In genomic region chr9:15307257-15307656, GRCm38 (mm10) we compare ENCODE assay signal across 8 mouse cellular contexts. TPM values are rescaled to one million over a fixed set of nuclear protein-coding genes. Genes with fewer than 3 reads are reported as not detected.
A peak's percentile ranks its signal among the peaks of the same experiment; 100 is the strongest.
DNase-seq lines count a peak whose midpoint lies in the region; ATAC-seq and TF ChIP-seq lines count a peak whose summit lies in the region.

No protein-coding gene starts in this region.

- no peak for DNase-seq in liver, adult 2 months (ENCODE audit: extremely low read depth, low read depth, low spot score)
- DNase-seq in liver: no peak
- no peak for DNase-seq in cerebellum, adult 8-10 months
- no peak for DNase-seq in thymus, postnatal 25 days
- no peak for DNase-seq in left cerebral cortex, adult 8-10 months (ENCODE audit: low spot score in 2 of 2)

- H3K27ac ChIP-seq in liver, adult 2 months (replicated peaks; ENCODE audit: insufficient read depth, low read depth, low read length): no peak overlapping the region
- H3K27ac ChIP-seq in embryonic facial prominence, embryonic 13.5 days: peak overlapping the region; percentile 88; the same call in 1 of the 2 replicates
- H3K27ac ChIP-seq in intestine, postnatal 0 days (ENCODE audit: low read depth, low read length): no peak overlapping the region
- H3K27ac ChIP-seq in neural tube, embryonic 13.5 days (replicated peaks): 0 out of 2 replicates have a peak overlapping the region, but pooled peaks have one; percentile 91

- H3K27me3 ChIP-seq in liver, adult 2 months (ENCODE audit: control insufficient read depth, insufficient read depth, low read length): no peaks in the 10 kb centered on the region
- no peaks in the 10 kb centered on the region for H3K27me3 ChIP-seq in embryonic facial prominence, embryonic 13.5 days
- no peaks in the 10 kb centered on the region for H3K27me3 ChIP-seq in intestine, postnatal 0 days (replicated peaks; ENCODE audit: control insufficient read depth, insufficient read depth, low read length)
- H3K27me3 ChIP-seq in neural tube, embryonic 13.5 days: no peaks in the 10 kb centered on the region

- peak overlapping the region; percentile 79; the same call in 1 of the 2 replicates for H3K4me3 ChIP-seq in liver, adult 2 months (ENCODE audit: insufficient read depth, low read depth, low read length)
- peak overlapping the region; percentile 71 for H3K4me3 ChIP-seq in embryonic facial prominence, embryonic 13.5 days
- peak overlapping the region; percentile 73 for H3K4me3 ChIP-seq in intestine, postnatal 0 days (ENCODE audit: low read depth, low read length)
- peak overlapping the region; percentile 91 for H3K4me3 ChIP-seq in neural tube, embryonic 13.5 days

- WGBS in liver, adult 2 months: 25% methylated on average over 6 of the region's 6 CpGs
- 5% methylated on average over 6 of the region's 6 CpGs for WGBS in embryonic facial prominence, embryonic 13.5 days
- WGBS in intestine, postnatal 0 days: 4% methylated on average over 6 of the region's 6 CpGs
- 9% methylated on average over 6 of the region's 6 CpGs for WGBS in neural tube, embryonic 13.5 days

- H3K9me3 ChIP-seq in embryonic facial prominence, embryonic 13.5 days: no peaks in the 10 kb centered on the region
- H3K9me3 ChIP-seq in intestine, postnatal 0 days (ENCODE audit: control insufficient read depth): no peaks in the 10 kb centered on the region
- H3K9me3 ChIP-seq in neural tube, embryonic 13.5 days: no peaks in the 10 kb centered on the region

- peaks cover 17% of the 10 kb centered on the region for H3K4me1 ChIP-seq in liver, adult 2 months (ENCODE audit: control insufficient read depth, insufficient read depth, low read length)
- H3K4me1 ChIP-seq in embryonic facial prominence, embryonic 13.5 days: peaks cover 31% of the 10 kb centered on the region
- H3K4me1 ChIP-seq in intestine, postnatal 0 days (replicated peaks; ENCODE audit: control insufficient read depth, insufficient read depth, low read length): no peaks in the 10 kb centered on the region
- peaks cover 46% of the 10 kb centered on the region for H3K4me1 ChIP-seq in neural tube, embryonic 13.5 days (replicated peaks)

- H3K36me3 ChIP-seq in liver, adult 2 months (ENCODE audit: control insufficient read depth, insufficient read depth, low read length): peaks cover 36% of the 10 kb centered on the region
- peaks cover 46% of the 10 kb centered on the region for H3K36me3 ChIP-seq in embryonic facial prominence, embryonic 13.5 days
- peaks cover 23% of the 10 kb centered on the region for H3K36me3 ChIP-seq in intestine, postnatal 0 days (ENCODE audit: control insufficient read depth, insufficient read depth)
- H3K36me3 ChIP-seq in neural tube, embryonic 13.5 days: peaks cover 37% of the 10 kb centered on the region

- peak overlapping the region; percentile 61 for H3K9ac ChIP-seq in liver, adult 2 months (ENCODE audit: low read depth, low read length)
- H3K9ac ChIP-seq in embryonic facial prominence, embryonic 13.5 days: peak overlapping the region; percentile 94
- H3K9ac ChIP-seq in intestine, postnatal 0 days (ENCODE audit: low read depth, low read length): peak overlapping the region; percentile 80
- peak overlapping the region; percentile 94 for H3K9ac ChIP-seq in neural tube, embryonic 13.5 days

- TF ChIP-seq CTCF in liver, adult 2 months (IDR thresholded peaks at IDR 0.05; ENCODE audit: low read depth, low read length): no peak
- no peak for TF ChIP-seq CTCF in intestine, postnatal 0 days (IDR thresholded peaks at IDR 0.05; ENCODE audit: low read depth)

- peak overlapping the region; percentile 77 for H3K4me2 ChIP-seq in embryonic facial prominence, embryonic 13.5 days
- H3K4me2 ChIP-seq in intestine, postnatal 0 days (replicated peaks; ENCODE audit: low read depth): peak overlapping the region; percentile 82
- H3K4me2 ChIP-seq in neural tube, embryonic 13.5 days: peak overlapping the region; percentile 85

- TF ChIP-seq POLR2A in liver, adult 2 months (IDR thresholded peaks at IDR 0.05; ENCODE audit: extremely low read depth, insufficient read depth, low read length): no peak

- peaks cover 3% of the 10 kb centered on the region; the same call in 1 of the 2 replicates for H3K79me2 ChIP-seq in liver, adult 2 months (ENCODE audit: control insufficient read depth, insufficient read depth, low read length)

- ATAC-seq in embryonic facial prominence, embryonic 13.5 days (ENCODE audit: insufficient number of reproducible peaks, insufficient read depth, low FRiP score, low TSS enrichment, low read depth): no peak
- no peak for ATAC-seq in intestine, postnatal 0 days
- no peak for ATAC-seq in neural tube, embryonic 13.5 days (ENCODE audit: low read depth)

RNA-seq across cellular contexts. Expression of gene 4931406C07Rik, which starts 1.0 kb away (rescaled TPM):
- 122 and 174 TPM in 2 replicates for total RNA-seq in liver, adult 2 months (2014; rRNA removed)
- polyA plus RNA-seq in liver, adult 2 months (2012; rRNA removed): 48.2 and 56.1 TPM in 2 replicates
- 13.8 TPM in 2 replicates for polyA plus RNA-seq in embryonic facial prominence, embryonic 13.5 days (2015; fragmentation: Nextera tagmentation; extraction: Ambion mirVana)
- 15.4 and 19.1 TPM in 2 replicates for polyA plus RNA-seq in intestine, postnatal 0 days (2015; fragmentation: Nextera tagmentation; extraction: Ambion mirVana)
- 13.8 and 14.2 TPM in 2 replicates for polyA plus RNA-seq in neural tube, embryonic 13.5 days (2015; fragmentation: Nextera tagmentation; extraction: Ambion mirVana)
- total RNA-seq in left cerebral cortex, adult 8-10 months (2022): 10 to 100 TPM; 20.0 to 22.6 (median 21.8) TPM

RNA-seq across cellular contexts. Expression of gene Taf1d, which starts 1.2 kb away (rescaled TPM):
- 179 and 188 TPM in 2 replicates for total RNA-seq in liver, adult 2 months (2014; rRNA removed)
- 4.1 and 6.8 TPM in 2 replicates for polyA plus RNA-seq in liver, adult 2 months (2012; rRNA removed)
- polyA plus RNA-seq in embryonic facial prominence, embryonic 13.5 days (2015; fragmentation: Nextera tagmentation; extraction: Ambion mirVana): 96.0 and 106 TPM in 2 replicates
- 41.5 and 43.0 TPM in 2 replicates for polyA plus RNA-seq in intestine, postnatal 0 days (2015; fragmentation: Nextera tagmentation; extraction: Ambion mirVana)
- polyA plus RNA-seq in neural tube, embryonic 13.5 days (2015; fragmentation: Nextera tagmentation; extraction: Ambion mirVana): 50.8 and 53.0 TPM in 2 replicates
- 10 to 100 TPM; 26.4 to 37.9 (median 30.5) TPM for total RNA-seq in left cerebral cortex, adult 8-10 months (2022)

RNA-seq across cellular contexts. Expression of gene Med17, which starts 27.5 kb away (rescaled TPM):
- total RNA-seq in liver, adult 2 months (2014; rRNA removed): 8.5 and 10.7 TPM in 2 replicates
- 12.6 and 12.9 TPM in 2 replicates for polyA plus RNA-seq in liver, adult 2 months (2012; rRNA removed)
- polyA plus RNA-seq in embryonic facial prominence, embryonic 13.5 days (2015; fragmentation: Nextera tagmentation; extraction: Ambion mirVana): 31.6 and 33.2 TPM in 2 replicates
- polyA plus RNA-seq in intestine, postnatal 0 days (2015; fragmentation: Nextera tagmentation; extraction: Ambion mirVana): 18.1 and 20.4 TPM in 2 replicates
- polyA plus RNA-seq in neural tube, embryonic 13.5 days (2015; fragmentation: Nextera tagmentation; extraction: Ambion mirVana): 37.9 and 41.0 TPM in 2 replicates
- total RNA-seq in left cerebral cortex, adult 8-10 months (2022): 10 to 100 TPM; 34.6 to 43.3 (median 39.4) TPM

RNA-seq across cellular contexts. Expression of gene Cep295, which starts 50.3 kb away (rescaled TPM):
- 3.8 and 4.9 TPM in 2 replicates for total RNA-seq in liver, adult 2 months (2014; rRNA removed)
- 0.47 and 1.5 TPM in 2 replicates for polyA plus RNA-seq in liver, adult 2 months (2012; rRNA removed)
- 20.7 and 20.8 TPM in 2 replicates for polyA plus RNA-seq in embryonic facial prominence, embryonic 13.5 days (2015; fragmentation: Nextera tagmentation; extraction: Ambion mirVana)
- 3.8 and 4.6 TPM in 2 replicates for polyA plus RNA-seq in intestine, postnatal 0 days (2015; fragmentation: Nextera tagmentation; extraction: Ambion mirVana)
- polyA plus RNA-seq in neural tube, embryonic 13.5 days (2015; fragmentation: Nextera tagmentation; extraction: Ambion mirVana): 13.7 and 13.9 TPM in 2 replicates
- 10 to 100 TPM; 24.2 to 28.0 (median 26.1) TPM for total RNA-seq in left cerebral cortex, adult 8-10 months (2022)

Comparison
In these comparisons a context has a peak if more than half of its experiments do, and no peak if none do; other contexts are left out.
1. H3K27ac ChIP-seq: peak in embryonic facial prominence, embryonic 13.5 days (single experiment) and neural tube, embryonic 13.5 days (single experiment); none in liver, adult 2 months (single experiment) and intestine, postnatal 0 days (single experiment).
2. Peak in every context shown above with its lines, with median percentiles within 50 percentile points of each other: H3K4me3 ChIP-seq, H3K9ac ChIP-seq and H3K4me2 ChIP-seq.